Mouse (Mus musculus): ENCODE measurements around the gene Nup214. TPM values are rescaled to one million over a fixed set of nuclear protein-coding genes. Genes with fewer than 3 reads are reported as not detected.

Gene Nup214
- polyA plus RNA-seq, 1 experiment from 2014 or later, result 87.4 TPM

- no peaks in the 10 kb centered on the region for H3K9me3 ChIP-seq
- no peak for ATAC-seq (ENCODE audit: low FRiP score)
- WGBS, result 91% methylated on average over 7 of the region's 7 CpGs
- peaks cover 55% of the 10 kb centered on the region for H3K36me3 ChIP-seq (replicated peaks)
- H3K4me1 ChIP-seq, result peaks cover 9% of the 10 kb centered on the region
- no peak overlapping the region for H3K9ac ChIP-seq
- H3K4me3 ChIP-seq (replicated peaks), result no peak overlapping the region
- no peak overlapping the region for H3K4me2 ChIP-seq
- H3K27ac ChIP-seq, result no peak overlapping the region
- H3K27me3 ChIP-seq, result no peaks in the 10 kb centered on the region
Measured at GRCm38 (mm10) chr2:32052418-32052817, 78.2 kb downstream of the Nup214 start.

- WGBS, result 56% methylated on average over 7 of the region's 7 CpGs
- Histone ChIP-seq H3K4me2 (no peak overlapping the region), H3K9me3 (no peaks in the 10 kb centered on the region), H3K36me3 (replicated peaks) (peaks cover 26% of the 10 kb centered on the region), H3K27ac (0 out of 2 replicates have a peak overlapping the region, but pooled peaks have one; percentile 13), H3K4me1 (peaks cover 9% of the 10 kb centered on the region), H3K9ac (no peak overlapping the region), H3K27me3 (no peaks in the 10 kb centered on the region), H3K4me3 (replicated peaks) (no peak overlapping the region)
- no peak for ATAC-seq (ENCODE audit: low FRiP score)
Measured at GRCm38 (mm10) chr2:32055357-32055965, 81.2 kb downstream of the Nup214 start.

GRCm38 (mm10) chr2:32056524-32056923, 82.3 kb downstream of the Nup214 start:
- H3K4me1 ChIP-seq, result peaks cover 9% of the 10 kb centered on the region
- 92% methylated on average over 10 of the region's 10 CpGs for WGBS
- H3K4me3 ChIP-seq (replicated peaks), result no peak overlapping the region
- no peaks in the 10 kb centered on the region for H3K9me3 ChIP-seq
- no peak overlapping the region for H3K9ac ChIP-seq
- peaks cover 16% of the 10 kb centered on the region for H3K36me3 ChIP-seq (replicated peaks)
- H3K27ac ChIP-seq, result no peak overlapping the region
- ATAC-seq (ENCODE audit: low FRiP score), result no peak
- H3K4me2 ChIP-seq, result no peak overlapping the region
- no peaks in the 10 kb centered on the region for H3K27me3 ChIP-seq

- peaks cover 8% of the 10 kb centered on the region for H3K36me3 ChIP-seq (replicated peaks)
- peaks cover 9% of the 10 kb centered on the region for H3K4me1 ChIP-seq
- no peaks in the 10 kb centered on the region for H3K9me3 ChIP-seq
- no peak overlapping the region for H3K4me2 ChIP-seq
- ATAC-seq (ENCODE audit: low FRiP score), result no peak
- no peak overlapping the region for H3K27ac ChIP-seq
- H3K4me3 ChIP-seq (replicated peaks), result no peak overlapping the region
- no peak overlapping the region for H3K9ac ChIP-seq
- 91% methylated on average over 2 of the region's 2 CpGs for WGBS
- H3K27me3 ChIP-seq, result no peaks in the 10 kb centered on the region
Measured at GRCm38 (mm10) chr2:32057360-32057759, 83.1 kb downstream of the Nup214 start.

GRCm38 (mm10) chr2:32057794-32058193, 83.6 kb downstream of the Nup214 start:
- 90% methylated on average over 4 of the region's 4 CpGs for WGBS
- H3K27ac ChIP-seq, result no peak overlapping the region

GRCm38 (mm10) chr2:32058241-32058640, 84.0 kb downstream of the Nup214 start:
- H3K4me1 ChIP-seq, result peaks cover 9% of the 10 kb centered on the region
- WGBS, result 71% methylated on average over 9 of the region's 9 CpGs
- no peak for ATAC-seq (ENCODE audit: low FRiP score)
- no peak overlapping the region for H3K4me3 ChIP-seq (replicated peaks)
- no peak overlapping the region for H3K4me2 ChIP-seq
- H3K9ac ChIP-seq, result no peak overlapping the region
- no peak overlapping the region for H3K27ac ChIP-seq
- no peaks in the 10 kb centered on the region for H3K9me3 ChIP-seq
- H3K36me3 ChIP-seq (replicated peaks), result peaks cover 5% of the 10 kb centered on the region; the same call in 1 of the 2 replicates
- H3K27me3 ChIP-seq, result no peaks in the 10 kb centered on the region

More at GRCm38 (mm10) chr2:32057794-32058193, 83.6 kb downstream of the Nup214 start:
- ATAC-seq (ENCODE audit: low FRiP score), result no peak
- Histone ChIP-seq H3K36me3 (replicated peaks) (peaks cover 5% of the 10 kb centered on the region; the same call in 1 of the 2 replicates), H3K4me1 (peaks cover 9% of the 10 kb centered on the region), H3K9ac (no peak overlapping the region), H3K4me2 (no peak overlapping the region), H3K9me3 (no peaks in the 10 kb centered on the region), H3K4me3 (replicated peaks) (no peak overlapping the region), H3K27me3 (no peaks in the 10 kb centered on the region)

- WGBS, result 45% methylated on average over 5 of the region's 5 CpGs
Measured at GRCm38 (mm10) chr2:32058716-32059115, 84.5 kb downstream of the Nup214 start.

GRCm38 (mm10) chr2:32059613-32060012, 85.4 kb downstream of the Nup214 start:
- Histone ChIP-seq H3K27ac (no peak overlapping the region), H3K4me1 (peaks cover 9% of the 10 kb centered on the region), H3K4me2 (no peak overlapping the region), H3K9ac (no peak overlapping the region), H3K9me3 (no peaks in the 10 kb centered on the region), H3K27me3 (no peaks in the 10 kb centered on the region), H3K36me3 (replicated peaks) (no peaks in the 10 kb centered on the region), H3K4me3 (replicated peaks) (no peak overlapping the region)
- 80% methylated on average over 6 of the region's 6 CpGs for WGBS
- ATAC-seq (ENCODE audit: low FRiP score), result no peak

More at GRCm38 (mm10) chr2:32058716-32059115, 84.5 kb downstream of the Nup214 start:
- Histone ChIP-seq H3K9me3 (no peaks in the 10 kb centered on the region), H3K4me3 (replicated peaks) (no peak overlapping the region), H3K36me3 (replicated peaks) (peaks cover 2% of the 10 kb centered on the region; the same call in 1 of the 2 replicates), H3K4me2 (no peak overlapping the region), H3K27ac (no peak overlapping the region), H3K4me1 (peaks cover 9% of the 10 kb centered on the region), H3K27me3 (no peaks in the 10 kb centered on the region), H3K9ac (no peak overlapping the region)
- ATAC-seq (ENCODE audit: low FRiP score), result no peak

GRCm38 (mm10) chr2:32060228-32060805, 86.1 kb downstream of the Nup214 start:
- WGBS, result 74% methylated on average over 6 of the region's 6 CpGs
- no peak for ATAC-seq (ENCODE audit: low FRiP score)
- H3K4me3 ChIP-seq (replicated peaks), result no peak overlapping the region
- no peaks in the 10 kb centered on the region for H3K27me3 ChIP-seq
- peaks cover 3% of the 10 kb centered on the region for H3K4me1 ChIP-seq
- H3K4me2 ChIP-seq, result no peak overlapping the region
- H3K36me3 ChIP-seq (replicated peaks), result no peaks in the 10 kb centered on the region
- H3K9me3 ChIP-seq, result no peaks in the 10 kb centered on the region
- H3K9ac ChIP-seq, result no peak overlapping the region
- no peak overlapping the region for H3K27ac ChIP-seq

GRCm38 (mm10) chr2:32061189-32061588, 87.0 kb downstream of the Nup214 start:
- no peak overlapping the region for H3K4me2 ChIP-seq
- ATAC-seq (ENCODE audit: low FRiP score), result no peak
- H3K9me3 ChIP-seq, result no peaks in the 10 kb centered on the region
- 71% methylated on average over 2 of the region's 2 CpGs for WGBS
- H3K36me3 ChIP-seq (replicated peaks), result no peaks in the 10 kb centered on the region
- H3K27ac ChIP-seq, result no peak overlapping the region; the same call in 1 of the 2 replicates
- no peak overlapping the region for H3K9ac ChIP-seq
- H3K4me1 ChIP-seq, result no peaks in the 10 kb centered on the region
- H3K4me3 ChIP-seq (replicated peaks), result no peak overlapping the region
- no peaks in the 10 kb centered on the region for H3K27me3 ChIP-seq

- Histone ChIP-seq H3K9me3 (no peaks in the 10 kb centered on the region), H3K9ac (no peak overlapping the region), H3K27ac (no peak overlapping the region), H3K4me1 (no peaks in the 10 kb centered on the region), H3K27me3 (no peaks in the 10 kb centered on the region), H3K4me3 (replicated peaks) (no peak overlapping the region), H3K36me3 (replicated peaks) (no peaks in the 10 kb centered on the region), H3K4me2 (no peak overlapping the region)
- ATAC-seq (ENCODE audit: low FRiP score), result no peak
- WGBS, result 81% methylated on average over 12 of the region's 12 CpGs
Measured at GRCm38 (mm10) chr2:32061722-32062505, 87.7 kb downstream of the Nup214 start.

GRCm38 (mm10) chr2:32062626-32063410, 88.6 kb downstream of the Nup214 start:
- no peak overlapping the region for H3K4me2 ChIP-seq
- no peaks in the 10 kb centered on the region for H3K4me1 ChIP-seq
- ATAC-seq (ENCODE audit: low FRiP score), result no peak
- no peaks in the 10 kb centered on the region for H3K9me3 ChIP-seq
- 90% methylated on average over 15 of the region's 15 CpGs for WGBS
- H3K9ac ChIP-seq, result no peak overlapping the region
- no peak overlapping the region for H3K27ac ChIP-seq
- no peaks in the 10 kb centered on the region for H3K36me3 ChIP-seq (replicated peaks)
- no peak overlapping the region for H3K4me3 ChIP-seq (replicated peaks)
- no peaks in the 10 kb centered on the region for H3K27me3 ChIP-seq

All from forebrain, embryonic 12.5 days (tissue).